Mouse (Mus musculus) liver, postnatal 0 days (tissue): ENCODE data around the gene Spata20.

Experiments used
- CTCF ChIP-seq: sonication (generic); IDR thresholded peaks from 2 replicates; pipeline ENCODE4 v1.5.1; 2016; ENCODE audit warnings: antibody characterized with exemption, low read depth
- EP300 ChIP-seq: IDR thresholded peaks from 2 replicates; pipeline ENCODE4 v1.6.1; 2016; ENCODE audit warnings: antibody characterized with exemption, low read depth, mild to moderate bottlenecking

DNA sequence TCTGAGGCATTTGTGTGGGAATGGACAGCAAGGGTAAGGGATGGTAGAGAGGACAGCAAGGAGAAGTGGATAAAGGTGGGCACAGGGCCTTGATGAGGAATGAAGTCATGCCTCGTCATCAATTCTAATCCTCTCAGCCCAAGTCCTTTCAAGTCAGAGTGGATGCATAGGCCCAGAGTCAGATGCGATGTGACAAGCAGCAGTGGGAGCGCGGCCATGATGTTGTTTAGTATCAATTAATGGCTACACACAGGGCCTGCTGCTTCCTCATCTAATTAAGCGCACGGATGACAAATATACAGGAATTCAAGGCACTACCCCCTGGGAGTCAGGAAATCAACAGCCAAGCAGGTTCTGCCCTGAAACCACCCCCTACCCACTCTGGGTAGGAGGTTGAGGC is 45.6 kb downstream of the Spata20 start:
- TF ChIP-seq CTCF = no peak
- no peak for TF ChIP-seq EP300
